Mouse (Mus musculus): ENCODE measurements around the gene Gtf2h1.
"Not testable (repeated sequence)": the region's sequence is repeated elsewhere in the genome, so short reads cannot be mapped to it uniquely, and the experiment has no call there.

Gtf2h1 gene

GRCm38 (mm10) chr7:46795287-46796205 is at the start of gene Gtf2h1, which contains the start of gene Hps5:
Gtf2h1 (plus strand) TSS chr7:46796103.
Hps5 (minus strand) TSS chr7:46796064.
- DNase-seq (ENCODE audit: low spot score), result peak; percentile 98

- DNase-seq (ENCODE audit: low spot score), result no peak
These were observed 49.5 kb upstream of the Gtf2h1 start for GRCm38 (mm10) chr7:46746381-46746780.

GRCm38 (mm10) chr7:46748459-46748858 is 47.4 kb upstream of the Gtf2h1 start:
- DNase-seq (ENCODE audit: low spot score), result no peak

DNA sequence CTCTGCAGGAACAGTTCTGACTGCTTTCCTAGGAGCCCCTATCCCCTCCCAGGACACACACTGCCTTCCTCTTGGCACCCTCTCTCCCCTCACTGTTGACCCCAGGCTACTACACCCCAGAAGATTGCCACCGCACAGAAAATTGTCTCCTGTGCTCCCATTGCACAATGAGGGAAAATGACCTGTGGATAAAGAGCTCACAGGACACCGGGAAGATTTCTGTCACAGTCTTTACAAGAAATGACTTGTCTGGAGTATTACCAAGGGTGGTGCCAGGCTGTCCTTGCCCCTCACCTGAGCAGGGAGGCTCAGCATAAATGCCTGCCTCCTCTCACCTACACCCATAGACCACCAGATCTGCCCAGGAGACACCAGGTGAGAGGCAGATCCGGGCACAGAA is 44.4 kb upstream of the Gtf2h1 start, which contains the start of gene Saa2:
Gene Saa2 (plus strand): TSS at position 301 of the 400 bp plus-strand sequence.
- no peak for DNase-seq (ENCODE audit: low spot score)

- DNase-seq (ENCODE audit: low spot score), result no peak
These were observed 34.7 kb upstream of the Gtf2h1 start for GRCm38 (mm10) chr7:46761049-46761795.

- DNase-seq (ENCODE audit: low spot score), result no peak
These were observed 33.3 kb upstream of the Gtf2h1 start for GRCm38 (mm10) chr7:46762601-46763000.

DNA sequence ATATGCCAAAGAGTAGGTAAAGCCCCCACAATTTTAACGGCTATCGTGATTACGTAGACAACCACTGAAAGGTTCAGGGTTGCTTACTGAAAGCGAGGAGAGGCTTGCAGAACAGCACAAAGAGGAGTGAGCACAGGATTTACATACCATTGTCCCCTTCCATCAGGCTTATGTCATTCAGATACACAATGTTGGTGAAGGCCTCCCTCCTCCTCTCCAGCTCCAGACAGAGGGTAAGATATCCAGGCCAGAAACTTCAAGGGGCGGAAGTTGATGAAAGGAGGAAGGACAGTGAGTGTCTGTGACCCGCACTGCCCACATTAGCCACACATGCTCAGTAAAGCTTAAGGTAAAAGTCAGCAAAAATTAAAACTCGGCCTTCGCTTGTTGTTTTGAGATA is 31.2 kb upstream of the Gtf2h1 start:
- no peak for DNase-seq (ENCODE audit: low spot score)

- no peak for DNase-seq (ENCODE audit: low spot score)
These were observed 28.5 kb upstream of the Gtf2h1 start for GRCm38 (mm10) chr7:46767371-46767770.

DNA sequence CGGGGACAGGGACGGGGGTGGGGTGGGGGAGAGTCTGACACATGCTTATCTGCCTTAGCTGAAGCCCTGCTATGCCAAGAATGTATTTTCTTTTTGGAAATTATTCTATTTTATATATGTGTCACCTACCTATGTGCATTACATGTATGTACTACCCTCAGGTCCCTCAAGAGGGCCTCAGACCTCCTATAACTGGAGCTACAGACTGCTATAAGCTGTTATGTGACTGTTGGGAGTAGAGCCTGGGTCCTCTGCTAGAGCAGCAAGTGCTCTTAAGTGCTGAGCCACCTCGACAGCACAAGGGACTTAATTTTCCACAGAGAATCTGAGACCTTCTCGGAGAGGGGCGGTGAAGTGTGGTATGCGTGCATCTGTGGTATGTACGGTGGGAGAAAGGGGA is 27.5 kb upstream of the Gtf2h1 start:
- DNase-seq (ENCODE audit: low spot score), result no peak

GRCm38 (mm10) chr7:46770706-46771105 is 25.2 kb upstream of the Gtf2h1 start:
- DNase-seq (ENCODE audit: low spot score), result peak; percentile 8

- no peak for DNase-seq (ENCODE audit: low spot score)
These were observed 6.6 kb upstream of the Gtf2h1 start for GRCm38 (mm10) chr7:46789177-46789849.

GRCm38 (mm10) chr7:46793871-46794270 is 2.0 kb upstream of the Gtf2h1 start:
- DNase-seq (ENCODE audit: low spot score), result no peak

DNA sequence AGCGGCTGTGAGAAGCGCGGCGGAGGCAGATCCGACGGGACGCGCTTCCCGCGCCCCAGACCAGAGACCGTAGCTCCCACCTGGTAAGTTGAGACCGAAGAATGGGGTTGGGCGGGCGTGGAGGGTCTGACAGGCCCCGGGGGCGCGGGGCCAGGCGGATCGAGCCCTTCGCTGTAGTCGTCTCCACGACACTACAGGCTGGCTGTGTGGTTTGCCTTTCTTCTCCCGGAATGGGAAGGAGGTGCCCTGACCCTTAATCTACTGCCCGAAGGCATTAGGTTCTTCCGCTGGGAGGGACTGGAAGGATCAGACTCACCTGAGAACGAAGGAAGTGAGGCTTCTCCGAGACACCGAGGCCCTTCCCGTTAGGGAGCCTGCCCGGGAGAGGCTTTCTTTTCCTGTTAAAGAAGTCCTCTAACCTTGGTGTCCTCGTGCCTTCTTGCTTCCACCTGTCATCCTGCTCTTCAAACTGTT is 340 bp downstream of the Gtf2h1 start:
- DNase-seq (ENCODE audit: low spot score), result no peak

DNA sequence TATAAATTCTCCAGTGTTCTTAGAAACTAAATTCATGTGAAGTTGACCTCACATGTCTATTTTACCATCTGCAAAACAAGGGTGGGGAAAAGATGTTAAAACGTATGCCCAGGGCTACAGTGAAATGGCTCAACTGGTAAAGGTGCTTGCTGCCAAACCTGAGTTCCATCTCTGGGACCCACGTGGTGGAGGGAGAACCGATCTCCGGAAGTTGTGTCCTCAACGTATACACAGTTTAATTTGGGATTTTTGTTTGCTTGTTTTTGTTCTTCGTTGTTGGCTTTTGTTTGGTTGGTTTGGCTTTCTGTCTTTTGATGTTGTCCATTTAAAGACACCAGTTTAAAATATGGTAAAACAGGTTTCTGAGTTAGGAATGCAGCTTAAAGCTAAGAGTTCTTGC is 876 bp downstream of the Gtf2h1 start:
- DNase-seq (ENCODE audit: low spot score), result no peak

DNA sequence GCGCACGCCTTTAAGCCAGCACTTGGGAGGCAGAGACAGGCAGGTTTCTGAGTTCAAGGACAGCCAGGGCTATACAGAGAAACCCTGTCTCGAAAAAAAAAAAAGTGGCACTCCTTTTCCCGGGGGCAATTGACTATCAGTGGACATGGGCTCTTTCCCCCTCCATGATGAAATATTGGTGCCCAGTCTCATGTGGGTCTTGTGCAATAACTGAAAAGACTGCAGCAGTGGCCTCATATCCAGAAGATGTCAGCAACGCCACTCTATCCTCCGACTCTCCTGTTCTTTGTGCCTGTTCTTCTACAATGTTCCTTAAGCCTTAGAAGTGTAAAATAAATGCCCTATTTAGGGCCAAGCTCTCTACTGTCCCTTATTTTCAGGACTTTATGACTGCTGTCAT is 14.4 kb downstream of the Gtf2h1 start:
- no peak for DNase-seq (ENCODE audit: low spot score)

DNA sequence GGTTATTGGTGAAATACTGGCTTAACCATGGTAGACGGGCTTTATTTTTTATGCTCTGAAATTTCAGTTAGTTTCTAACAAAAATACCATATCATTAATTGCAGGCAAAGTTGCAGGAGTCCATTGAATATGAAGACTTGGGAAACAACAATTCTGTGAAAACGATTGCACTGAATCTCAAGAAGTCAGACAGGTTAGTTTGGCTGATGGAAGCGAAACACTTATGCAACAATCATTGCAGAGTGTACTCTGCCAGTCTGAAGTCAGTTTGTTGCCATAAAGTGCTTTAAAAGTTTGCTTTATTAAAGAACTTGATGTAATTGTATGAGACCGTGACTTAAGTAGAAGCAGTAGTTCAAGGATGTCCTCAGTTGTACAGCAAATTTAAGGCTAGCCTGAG is 18.1 kb downstream of the Gtf2h1 start:
- DNase-seq (ENCODE audit: low spot score), result no peak

GRCm38 (mm10) chr7:46820876-46821632 is 25.2 kb downstream of the Gtf2h1 start:
- not testable (repeated sequence) for DNase-seq (ENCODE audit: low spot score)

DNA sequence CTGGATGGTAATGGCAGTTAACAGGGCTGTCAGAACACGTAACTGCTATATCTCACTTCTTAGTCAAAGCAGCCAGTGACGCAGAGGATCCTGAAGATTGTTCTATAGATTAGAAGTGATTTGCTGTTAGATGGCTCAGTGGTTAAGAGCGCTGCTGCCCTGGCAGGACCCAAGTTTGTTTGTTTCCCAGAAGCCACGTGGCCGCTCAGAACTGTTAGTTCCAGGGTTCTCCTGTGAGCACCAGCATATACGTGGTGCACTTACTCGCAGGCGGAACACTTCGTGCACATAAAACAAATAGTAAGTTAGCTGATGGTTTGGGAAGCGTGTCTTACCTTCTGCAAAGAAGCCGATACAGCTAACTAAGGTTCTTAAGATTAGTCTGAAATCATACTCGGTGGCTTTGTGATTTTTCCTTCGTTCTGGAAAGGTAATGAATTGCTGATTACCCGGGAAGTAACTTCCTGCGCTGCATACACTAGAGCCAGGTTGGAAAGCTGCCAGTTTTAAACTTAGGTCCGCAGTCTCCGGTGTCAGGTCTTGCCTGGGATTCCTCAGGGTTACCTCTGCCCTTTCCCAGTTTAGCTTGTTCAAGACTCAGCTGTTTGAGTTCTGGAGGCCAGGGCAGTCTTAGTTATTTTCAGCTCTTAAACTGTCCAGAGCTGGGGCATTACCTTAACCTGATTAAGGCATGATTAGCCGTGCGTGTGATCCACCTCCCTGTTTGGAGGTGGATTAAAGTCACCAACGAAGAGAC is 31.3 kb downstream of the Gtf2h1 start:
- no peak for DNase-seq (ENCODE audit: low spot score)

DNA sequence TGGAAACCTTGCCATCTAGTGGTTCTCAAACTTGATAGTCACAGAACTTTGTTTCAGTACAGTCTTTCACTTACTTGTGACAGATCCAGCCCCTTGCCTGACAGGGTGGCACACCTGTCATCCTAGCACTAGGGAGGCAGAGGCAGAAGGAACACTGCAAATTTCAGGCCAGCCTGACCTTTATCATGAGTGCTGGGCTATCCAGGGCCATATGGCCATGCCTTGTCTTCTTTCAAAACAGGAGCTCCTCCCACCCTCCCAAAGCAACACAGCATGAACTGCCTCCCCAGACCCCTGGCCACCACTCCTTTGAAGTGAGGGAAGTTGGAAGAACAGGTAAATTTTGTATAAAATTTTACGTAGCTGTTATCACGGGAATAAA is 31.9 kb downstream of the Gtf2h1 start:
- no peak for DNase-seq (ENCODE audit: low spot score)

- no peak for DNase-seq (ENCODE audit: low spot score)
These were observed 34.0 kb downstream of the Gtf2h1 start for GRCm38 (mm10) chr7:46829911-46830310.

Data from spleen, adult 12 weeks (tissue).